Mouse (Mus musculus): ENCODE measurements around the gene Irgm2. TPM values are rescaled to one million over a fixed set of nuclear protein-coding genes. Genes with fewer than 3 reads are reported as not detected.
"Not testable (repeated sequence)": the region's sequence is repeated elsewhere in the genome, so short reads cannot be mapped to it uniquely, and the experiment has no call there.

Gene Irgm2
- polyA plus RNA-seq, 1 experiment from 2014 or later: 0.51 TPM

DNA sequence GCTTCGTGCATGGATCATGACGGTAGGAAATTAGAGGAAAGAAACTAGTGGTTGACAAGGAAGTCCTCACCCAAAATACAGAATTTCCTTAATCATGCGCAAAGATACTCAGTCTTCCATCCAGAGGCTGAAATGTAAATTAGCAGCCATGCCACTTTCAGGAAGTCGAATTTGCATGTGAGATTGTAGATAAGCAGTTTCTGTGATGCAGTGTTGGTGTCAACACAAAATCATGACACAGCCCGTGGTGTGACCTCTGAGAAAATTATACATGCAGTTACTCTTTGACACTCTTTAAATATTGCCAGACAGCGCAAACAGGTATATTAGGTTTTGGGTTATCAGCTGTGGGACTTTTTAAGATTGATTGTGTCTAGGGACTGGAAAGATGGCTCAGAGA, 9.7 kb upstream of the Irgm2 start:
- Histone ChIP-seq H3K4me1 (peaks cover 7% of the 10 kb centered on the region; the same call in 1 of the 2 replicates), H3K27ac (no peak overlapping the region), H3K4me2 (no peak overlapping the region), H3K27me3 (no peaks in the 10 kb centered on the region), H3K9ac (no peak overlapping the region), H3K9me3 (no peaks in the 10 kb centered on the region), H3K4me3 (replicated peaks) (no peak overlapping the region), H3K36me3 (replicated peaks) (no peaks in the 10 kb centered on the region)
- no peak for ATAC-seq (ENCODE audit: low FRiP score)
- WGBS: 95% methylated on average over 6 of the region's 6 CpGs

DNA sequence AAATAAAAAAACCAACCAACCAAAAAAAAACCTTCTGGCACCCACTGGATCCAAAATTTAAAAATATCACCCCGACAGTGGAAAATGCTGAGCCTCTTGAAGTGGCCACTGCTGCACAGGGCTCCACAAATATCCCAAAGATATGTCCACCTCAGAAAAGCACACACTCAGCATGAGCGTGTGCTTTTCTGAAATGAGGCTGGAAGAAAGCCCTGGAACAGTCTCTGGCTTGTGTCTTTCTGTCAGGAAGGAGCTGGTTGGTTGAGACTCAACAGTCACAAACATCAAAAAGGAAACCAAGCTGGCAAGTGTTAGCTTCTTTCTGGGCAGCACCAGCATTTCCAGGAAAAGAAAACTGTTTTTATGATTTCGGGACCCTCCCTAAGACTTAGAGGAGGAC, 6.1 kb upstream of the Irgm2 start:
- WGBS: 82% methylated on average over 3 of the region's 3 CpGs
- Histone ChIP-seq H3K9ac (no peak overlapping the region), H3K36me3 (replicated peaks) (no peaks in the 10 kb centered on the region), H3K27ac (no peak overlapping the region), H3K4me2 (no peak overlapping the region), H3K4me1 (peaks cover 7% of the 10 kb centered on the region; the same call in 1 of the 2 replicates), H3K27me3 (no peaks in the 10 kb centered on the region), H3K4me3 (replicated peaks) (no peak overlapping the region), H3K9me3 (no peaks in the 10 kb centered on the region)
- ATAC-seq (ENCODE audit: low FRiP score): no peak

DNA sequence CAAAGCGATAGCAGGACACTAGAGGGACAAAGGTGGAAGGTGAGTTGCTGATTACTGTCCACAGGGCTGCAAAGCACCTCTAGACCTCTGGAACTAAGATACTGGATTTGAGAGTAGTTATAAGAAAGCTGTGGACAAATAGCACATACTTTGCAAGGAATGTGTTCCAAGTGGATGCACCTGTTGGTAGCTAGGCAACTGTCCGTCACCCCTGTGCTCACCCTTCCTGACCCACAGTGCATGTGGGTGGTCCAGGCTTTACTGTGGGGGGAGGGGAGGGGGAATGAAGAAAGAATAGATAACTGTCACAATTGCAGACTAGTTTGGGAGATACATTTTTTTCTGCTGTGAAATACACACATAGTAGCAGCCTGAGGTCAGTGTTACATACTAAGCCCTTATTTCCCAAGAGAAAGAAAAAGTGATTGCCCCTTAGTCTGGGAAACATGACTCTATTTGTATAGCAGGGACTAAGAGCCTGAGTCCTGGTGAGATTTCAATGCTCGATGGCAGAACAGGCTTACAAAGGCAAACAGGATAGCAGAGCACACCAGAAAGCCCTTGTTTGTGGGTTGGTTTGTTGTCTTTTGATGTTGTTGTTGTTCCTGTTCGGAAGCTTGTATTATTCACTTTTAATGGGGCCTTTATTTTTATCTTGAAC, 5.4 kb upstream of the Irgm2 start:
- Histone ChIP-seq H3K4me1 (peaks cover 8% of the 10 kb centered on the region), H3K27ac (no peak overlapping the region), H3K9ac (no peak overlapping the region), H3K27me3 (no peaks in the 10 kb centered on the region), H3K4me3 (replicated peaks) (no peak overlapping the region), H3K4me2 (no peak overlapping the region), H3K36me3 (replicated peaks) (no peaks in the 10 kb centered on the region), H3K9me3 (no peaks in the 10 kb centered on the region)
- 38% methylated on average over 4 of the region's 4 CpGs for WGBS
- ATAC-seq (ENCODE audit: low FRiP score): no peak

DNA sequence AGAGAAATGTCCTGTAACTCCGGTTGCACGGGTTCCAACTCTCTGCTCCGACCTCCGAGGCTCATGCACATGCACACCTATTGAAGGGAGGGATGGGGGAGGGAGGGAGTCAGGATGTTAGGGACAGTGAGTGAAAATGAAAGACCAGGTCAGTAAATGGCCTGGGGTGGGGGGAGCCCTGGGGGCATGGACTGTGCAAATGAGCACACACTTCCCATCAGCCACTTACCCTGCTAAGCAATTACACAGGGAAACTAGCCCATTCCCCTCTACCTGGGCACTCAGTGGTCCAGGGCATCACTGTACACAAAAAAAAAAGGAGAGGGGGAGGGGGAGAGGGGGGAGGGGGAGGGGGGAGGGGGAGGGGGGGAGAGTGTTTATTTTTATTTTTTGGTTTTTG, 755 bp upstream of the Irgm2 start:
- Histone ChIP-seq H3K4me2 (peak overlapping the region; percentile 59), H3K27ac (no peak overlapping the region), H3K9me3 (no peaks in the 10 kb centered on the region), H3K36me3 (replicated peaks) (no peaks in the 10 kb centered on the region), H3K4me3 (replicated peaks) (peak overlapping the region; percentile 47; the same call in 1 of the 2 replicates), H3K27me3 (no peaks in the 10 kb centered on the region), H3K4me1 (peaks cover 11% of the 10 kb centered on the region), H3K9ac (no peak overlapping the region)
- ATAC-seq (ENCODE audit: low FRiP score): no peak
- WGBS: 89% methylated on average over 4 of the region's 4 CpGs

DNA sequence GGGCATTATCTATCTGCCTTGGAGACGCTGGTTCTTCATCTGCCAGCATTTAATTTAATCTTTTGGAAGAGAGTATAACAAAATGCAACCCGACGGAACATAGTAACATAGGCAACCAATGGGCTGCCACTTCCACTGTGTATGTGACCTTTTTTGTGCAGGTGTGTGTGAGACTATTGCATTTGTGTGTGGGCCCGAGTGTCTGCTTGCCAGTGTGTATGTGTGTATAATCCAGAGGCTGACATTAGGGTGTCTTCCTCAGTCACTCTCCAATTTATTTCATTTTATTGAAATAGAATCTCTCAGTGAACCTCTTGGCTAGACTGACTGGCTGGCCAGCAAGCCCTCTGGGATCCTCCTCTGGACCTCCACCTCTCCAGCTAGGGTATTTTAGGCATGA, 808 bp downstream of the Irgm2 start:
- Histone ChIP-seq H3K27ac (no peak overlapping the region), H3K4me1 (peaks cover 4% of the 10 kb centered on the region; the same call in 1 of the 2 replicates), H3K9ac (no peak overlapping the region), H3K4me3 (replicated peaks) (no peak overlapping the region), H3K36me3 (replicated peaks) (no peaks in the 10 kb centered on the region), H3K9me3 (no peaks in the 10 kb centered on the region), H3K4me2 (no peak overlapping the region), H3K27me3 (no peaks in the 10 kb centered on the region)
- ATAC-seq (ENCODE audit: low FRiP score): no peak
- WGBS: 92% methylated on average over 4 of the region's 4 CpGs

DNA sequence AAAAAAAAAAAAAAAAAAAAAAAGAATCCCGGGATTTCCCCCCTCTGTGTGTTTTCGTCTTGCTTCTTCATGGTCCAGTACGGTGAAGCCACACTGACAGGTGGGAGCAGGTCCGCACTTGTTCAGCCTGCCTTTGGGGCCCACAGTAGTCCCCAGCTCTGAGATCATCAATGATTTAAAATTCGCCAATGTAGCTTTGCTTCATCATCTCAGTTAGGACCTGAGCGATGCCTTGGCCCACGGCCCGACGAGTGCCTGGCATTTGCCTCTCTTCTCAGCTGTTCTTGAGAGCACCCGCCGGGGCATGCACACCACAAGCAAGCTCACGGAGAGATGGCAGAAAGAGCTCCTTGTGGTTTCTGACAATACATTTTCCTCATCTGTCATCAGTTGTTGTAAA, 1.6 kb downstream of the Irgm2 start:
- WGBS: 88% methylated on average over 12 of the region's 12 CpGs

DNA sequence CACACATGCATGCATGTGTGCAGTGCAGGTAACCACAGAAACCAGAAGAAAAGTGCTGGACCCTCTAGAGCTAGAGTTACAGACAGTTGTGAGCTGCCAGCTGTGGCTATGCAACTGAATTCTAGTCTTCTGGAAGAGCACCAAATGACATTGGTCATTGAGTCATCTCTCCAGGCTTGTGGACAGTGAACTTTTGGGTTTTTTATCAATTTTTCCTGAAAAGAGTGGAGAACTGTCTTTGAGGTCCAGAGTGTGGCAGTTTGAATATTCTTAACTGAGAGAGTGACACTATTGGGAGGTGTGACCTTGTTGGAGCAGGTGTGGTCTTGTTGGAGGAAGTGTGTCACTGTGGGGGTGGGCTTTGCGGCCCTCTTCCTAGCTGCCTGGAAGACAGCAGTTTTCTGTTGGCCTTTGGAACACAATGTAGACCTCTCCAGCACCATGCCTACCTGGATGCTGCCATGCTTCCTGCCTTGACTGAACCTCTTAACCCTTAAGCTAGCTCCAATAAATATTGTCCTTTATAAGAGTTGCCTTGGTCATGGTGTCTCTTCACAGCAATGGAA, 11.0 kb downstream of the Irgm2 start:
- no peak for ATAC-seq (ENCODE audit: low FRiP score)
- H3K4me2 ChIP-seq: no peak overlapping the region
- H3K4me3 ChIP-seq (replicated peaks): no peak overlapping the region
- H3K4me1 ChIP-seq: peaks cover 7% of the 10 kb centered on the region; the same call in 1 of the 2 replicates
- WGBS: 92% methylated on average over 1 of the region's 1 CpGs
- H3K9ac ChIP-seq: no peak overlapping the region
- H3K9me3 ChIP-seq: no peaks in the 10 kb centered on the region
- no peaks in the 10 kb centered on the region for H3K36me3 ChIP-seq (replicated peaks)
- no peak overlapping the region for H3K27ac ChIP-seq
- H3K27me3 ChIP-seq: no peaks in the 10 kb centered on the region

More for the DNA sequence above, 1.6 kb downstream of the Irgm2 start:
- Histone ChIP-seq H3K36me3 (replicated peaks) (no peaks in the 10 kb centered on the region), H3K9ac (no peak overlapping the region), H3K4me1 (peaks cover 4% of the 10 kb centered on the region; the same call in 1 of the 2 replicates), H3K9me3 (no peaks in the 10 kb centered on the region), H3K4me3 (replicated peaks) (no peak overlapping the region), H3K27ac (no peak overlapping the region), H3K4me2 (no peak overlapping the region), H3K27me3 (no peaks in the 10 kb centered on the region)
- no peak for ATAC-seq (ENCODE audit: low FRiP score)

DNA sequence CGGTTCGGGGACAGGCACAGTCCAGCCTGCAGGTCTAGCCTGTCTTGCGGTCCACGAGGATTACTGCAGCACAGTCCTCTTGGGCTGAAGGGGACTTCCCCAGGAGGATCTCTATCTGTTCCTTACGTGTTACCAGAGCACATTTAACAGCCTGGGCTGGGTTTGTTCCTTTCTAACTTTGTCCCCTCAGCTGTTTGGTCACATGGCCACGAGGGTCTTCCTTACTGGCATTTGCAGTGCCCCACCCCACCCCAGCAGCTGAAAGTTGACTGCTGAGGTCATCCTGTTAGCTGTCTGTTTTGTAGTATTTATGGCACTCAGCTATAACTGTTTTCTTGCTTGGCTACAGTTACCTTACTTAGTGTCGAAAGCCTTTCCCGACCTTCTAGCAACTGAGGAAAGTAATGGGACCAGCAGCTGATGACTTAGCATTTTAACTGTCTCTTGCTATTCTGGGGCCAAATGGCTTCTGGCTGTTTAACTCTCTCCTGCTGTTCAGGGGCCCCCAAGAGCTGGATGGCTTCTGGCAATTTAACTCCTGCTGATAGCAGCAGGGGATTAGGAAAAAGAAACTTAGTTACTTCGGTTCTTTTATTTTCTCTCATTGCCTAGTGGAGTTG, 11.8 kb downstream of the Irgm2 start:
- Histone ChIP-seq H3K9ac (no peak overlapping the region), H3K4me2 (no peak overlapping the region), H3K4me3 (replicated peaks) (no peak overlapping the region), H3K36me3 (replicated peaks) (no peaks in the 10 kb centered on the region), H3K27me3 (no peaks in the 10 kb centered on the region), H3K27ac (no peak overlapping the region), H3K4me1 (peaks cover 7% of the 10 kb centered on the region; the same call in 1 of the 2 replicates), H3K9me3 (no peaks in the 10 kb centered on the region)
- ATAC-seq (ENCODE audit: low FRiP score): no peak
- WGBS: 20% methylated on average over 9 of the region's 9 CpGs

DNA sequence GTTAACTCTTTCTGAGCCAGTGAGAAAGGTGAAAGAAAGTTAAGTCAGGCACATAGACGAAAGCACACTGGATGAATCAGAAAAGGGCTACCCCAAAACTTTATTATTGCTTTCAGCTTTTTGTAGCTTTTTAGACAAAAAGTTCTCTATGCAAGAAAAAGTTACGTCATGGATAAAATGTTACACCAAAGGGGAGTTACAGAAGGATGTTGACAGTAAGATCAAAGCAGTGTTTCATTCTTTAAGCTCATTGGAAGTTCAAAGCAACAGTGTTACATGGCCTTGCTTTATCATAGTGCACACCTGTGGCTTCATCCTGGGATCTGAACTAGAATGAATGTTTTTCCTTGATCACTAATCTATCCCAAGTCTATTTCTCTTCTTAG, 12.3 kb downstream of the Irgm2 start:
- H3K4me2 ChIP-seq: no peak overlapping the region
- no peak for ATAC-seq (ENCODE audit: low FRiP score)
- H3K9me3 ChIP-seq: no peaks in the 10 kb centered on the region
- H3K36me3 ChIP-seq (replicated peaks): no peaks in the 10 kb centered on the region
- no peak overlapping the region for H3K4me3 ChIP-seq (replicated peaks)
- H3K4me1 ChIP-seq: peaks cover 7% of the 10 kb centered on the region; the same call in 1 of the 2 replicates
- WGBS: 13% methylated on average over 2 of the region's 2 CpGs
- H3K27me3 ChIP-seq: no peaks in the 10 kb centered on the region
- no peak overlapping the region for H3K27ac ChIP-seq
- H3K9ac ChIP-seq: no peak overlapping the region

DNA sequence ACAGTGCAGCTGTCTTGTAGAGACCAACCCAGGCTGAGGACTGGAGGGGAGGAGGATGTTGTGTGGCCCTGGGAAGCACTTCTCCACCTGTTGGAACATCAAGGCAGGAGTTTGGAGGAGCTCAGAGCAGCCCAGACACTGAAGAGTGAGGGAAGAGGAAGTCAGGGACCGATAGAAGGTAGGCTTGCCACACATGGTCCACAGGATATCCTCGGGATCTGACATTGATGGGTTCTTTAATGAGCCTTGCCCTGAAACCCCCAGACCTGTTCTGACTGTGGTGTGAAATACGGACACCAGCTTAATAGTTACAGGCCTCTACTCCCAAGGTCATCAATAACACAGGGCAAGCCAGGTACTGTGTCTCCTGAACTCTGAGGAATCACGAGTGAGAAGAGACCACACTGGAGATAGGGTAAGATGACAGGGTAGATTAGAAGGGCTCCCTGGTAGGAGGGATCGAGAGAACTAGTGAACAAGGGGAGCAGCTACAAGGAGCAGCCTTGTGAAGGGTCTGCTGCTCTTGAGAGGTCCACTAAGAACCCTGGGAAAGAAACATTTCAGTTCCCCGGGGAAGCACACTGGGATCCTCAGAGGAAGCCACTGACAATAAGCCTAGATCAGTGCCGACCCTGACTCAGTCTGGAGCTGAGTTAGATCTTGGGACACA, 14.4 kb downstream of the Irgm2 start:
- no peaks in the 10 kb centered on the region for H3K36me3 ChIP-seq (replicated peaks)
- H3K4me2 ChIP-seq: no peak overlapping the region
- no peaks in the 10 kb centered on the region for H3K9me3 ChIP-seq
- H3K4me3 ChIP-seq (replicated peaks): no peak overlapping the region
- 89% methylated on average over 7 of the region's 7 CpGs for WGBS
- no peaks in the 10 kb centered on the region for H3K27me3 ChIP-seq
- H3K4me1 ChIP-seq: peaks cover 7% of the 10 kb centered on the region; the same call in 1 of the 2 replicates
- no peak overlapping the region for H3K27ac ChIP-seq
- H3K9ac ChIP-seq: no peak overlapping the region
- ATAC-seq (ENCODE audit: low FRiP score): no peak

DNA sequence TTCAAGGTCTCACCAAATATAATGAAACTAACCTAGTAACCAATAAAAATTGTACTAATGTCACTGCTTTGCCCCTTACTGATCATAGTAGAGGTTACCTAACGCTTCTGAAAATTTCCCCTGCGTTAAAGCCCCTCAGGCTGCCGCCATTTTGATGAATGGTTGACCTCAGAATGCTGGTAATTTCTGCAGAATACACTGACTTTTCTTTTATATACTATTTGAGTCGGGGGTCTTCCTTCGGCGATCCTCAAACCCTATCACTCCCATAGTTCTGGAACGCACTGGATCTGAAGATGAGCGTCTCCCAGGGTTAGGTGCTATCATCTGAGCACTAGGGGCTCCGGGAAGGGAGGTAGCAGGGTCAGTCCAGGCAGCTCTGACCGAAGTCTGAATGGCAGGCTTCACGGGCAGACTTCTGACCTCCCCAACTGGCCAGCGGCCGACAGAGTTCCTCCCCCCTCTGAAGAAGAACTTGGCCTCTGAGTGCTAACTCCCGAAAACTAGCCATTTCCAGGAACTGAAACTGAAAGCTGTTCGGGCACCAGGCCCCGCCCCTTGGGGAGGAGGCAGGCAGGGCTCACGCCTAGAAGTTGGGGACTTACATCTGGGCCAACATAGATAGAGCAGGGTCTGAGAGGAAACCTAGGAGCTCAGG, 15.1 kb downstream of the Irgm2 start:
- peak overlapping the region; percentile 40 for H3K4me2 ChIP-seq
- H3K9me3 ChIP-seq: no peaks in the 10 kb centered on the region
- WGBS: 53% methylated on average over 17 of the region's 17 CpGs
- H3K4me1 ChIP-seq: peaks cover 7% of the 10 kb centered on the region; the same call in 1 of the 2 replicates
- H3K36me3 ChIP-seq (replicated peaks): no peaks in the 10 kb centered on the region
- ATAC-seq (ENCODE audit: low FRiP score): no peak
- H3K9ac ChIP-seq: no peak overlapping the region
- H3K4me3 ChIP-seq (replicated peaks): peak overlapping the region; percentile 25
- H3K27ac ChIP-seq: no peak overlapping the region
- H3K27me3 ChIP-seq: no peaks in the 10 kb centered on the region

DNA sequence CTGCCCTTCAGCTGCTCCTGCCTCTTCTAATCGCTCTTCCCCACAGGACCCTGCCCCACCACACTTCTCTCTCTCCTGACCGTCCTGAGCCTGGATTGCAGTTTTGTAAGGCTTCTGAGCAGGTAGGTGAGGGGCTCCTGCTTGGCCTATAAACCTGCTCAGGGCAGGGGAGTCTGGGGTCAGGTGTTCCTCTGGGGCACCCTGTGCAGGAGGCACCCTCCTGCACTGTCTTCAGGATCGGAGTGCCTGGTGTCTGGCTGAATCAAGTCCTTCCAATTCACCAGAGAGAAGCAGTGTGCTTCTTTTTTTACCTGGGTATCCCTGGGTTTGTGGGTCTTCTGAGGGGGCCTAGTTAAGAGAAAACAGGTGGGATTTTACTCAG, 15.6 kb downstream of the Irgm2 start:
- 51% methylated on average over 3 of the region's 3 CpGs for WGBS
- not testable (repeated sequence) for H3K4me1 ChIP-seq; ATAC-seq (ENCODE audit: low FRiP score); H3K9me3 ChIP-seq; H3K4me2 ChIP-seq; H3K27ac ChIP-seq; H3K27me3 ChIP-seq; H3K4me3 ChIP-seq (replicated peaks); H3K9ac ChIP-seq; H3K36me3 ChIP-seq (replicated peaks)
